Mouse (Mus musculus): ENCODE results near the gene Adat3. TPM values are rescaled to one million over a fixed set of nuclear protein-coding genes. Genes with fewer than 3 reads are reported as not detected.

The Adat3 gene
- 3.5 and 4.8 TPM in 2 replicates for polyA plus RNA-seq (2015; fragmentation: Nextera tagmentation; extraction: Ambion mirVana)

GRCm38 (mm10) chr10:80602698-80603325 is at the start of gene Adat3, which contains the start of gene Scamp4:
Adat3 (plus strand) TSS chr10:80602880.
Scamp4 (plus strand) TSS chr10:80602872.
- peak; percentile 97 for ATAC-seq
- TF ChIP-seq EP300 (IDR thresholded peaks at IDR 0.05) (no peak), CTCF (IDR thresholded peaks at IDR 0.05) (0 out of 2 replicates have a peak, but pooled peaks have one; percentile 6)
- peak within 1 kb of the TSS; percentile 55 for H3K4me2 ChIP-seq (replicated peaks; ENCODE audit: low read depth, low read length)

GRCm38 (mm10) chr10:80553575-80553974 is 49.1 kb upstream of the Adat3 start:
- Histone ChIP-seq H3K9me3 (ENCODE audit: low read length) (no peaks in the 10 kb centered on the region), H3K27ac (ENCODE audit: low read length) (no peak overlapping the region), H3K36me3 (ENCODE audit: insufficient read depth, low read length) (peaks cover 8% of the 10 kb centered on the region; the same call in 1 of the 2 replicates), H3K4me1 (ENCODE audit: insufficient read depth, low read depth, low read length) (peaks cover 11% of the 10 kb centered on the region; the same call in 1 of the 2 replicates), H3K27me3 (replicated peaks; ENCODE audit: insufficient read depth, low read length) (no peaks in the 10 kb centered on the region), H3K4me3 (ENCODE audit: low read depth, low read length) (no peak overlapping the region), H3K9ac (replicated peaks; ENCODE audit: low read depth) (no peak overlapping the region), H3K4me2 (replicated peaks; ENCODE audit: low read depth, low read length) (no peak overlapping the region)
- TF ChIP-seq EP300 (IDR thresholded peaks at IDR 0.05) (no peak), CTCF (IDR thresholded peaks at IDR 0.05) (no peak)
- 83% methylated on average over 8 of the region's 8 CpGs for WGBS
- DNase-seq (ENCODE audit: low spot score) (no peak), ATAC-seq (no peak)

More at GRCm38 (mm10) chr10:80602698-80603325, at the start of gene Adat3, which contains the start of gene Scamp4:
- DNase-seq (ENCODE audit: low spot score) = peak; percentile 97
- H3K9me3 ChIP-seq (ENCODE audit: low read length) = no peaks in the 10 kb centered on the region
- H3K27me3 ChIP-seq (replicated peaks; ENCODE audit: insufficient read depth, low read length) = no peaks in the 10 kb centered on the region
- peaks cover 6% of the 10 kb centered on the region; the same call in 1 of the 2 replicates for H3K36me3 ChIP-seq (ENCODE audit: insufficient read depth, low read length)
- H3K4me3 ChIP-seq (ENCODE audit: low read depth, low read length) = peak within 1 kb of the TSS; percentile 75
- H3K9ac ChIP-seq (replicated peaks; ENCODE audit: low read depth) = peak within 1 kb of the TSS; percentile 1
- 0% methylated on average over 51 of the region's 54 CpGs for WGBS
- H3K27ac ChIP-seq (ENCODE audit: low read length) = peak within 1 kb of the TSS; percentile 82
- peaks cover 12% of the 10 kb centered on the region; the same call in 1 of the 2 replicates for H3K4me1 ChIP-seq (ENCODE audit: insufficient read depth, low read depth, low read length)

GRCm38 (mm10) chr10:80553997-80554396 is 48.7 kb upstream of the Adat3 start:
- H3K4me2 ChIP-seq (replicated peaks; ENCODE audit: low read depth, low read length) = no peak overlapping the region
- no peaks in the 10 kb centered on the region for H3K9me3 ChIP-seq (ENCODE audit: low read length)
- DNase-seq (ENCODE audit: low spot score) (no peak), ATAC-seq (no peak)
- H3K4me1 ChIP-seq (ENCODE audit: insufficient read depth, low read depth, low read length) = peaks cover 11% of the 10 kb centered on the region; the same call in 1 of the 2 replicates
- no peak overlapping the region for H3K27ac ChIP-seq (ENCODE audit: low read length)
- H3K9ac ChIP-seq (replicated peaks; ENCODE audit: low read depth) = no peak overlapping the region
- WGBS = 86% methylated on average over 6 of the region's 6 CpGs
- H3K27me3 ChIP-seq (replicated peaks; ENCODE audit: insufficient read depth, low read length) = no peaks in the 10 kb centered on the region
- TF ChIP-seq EP300 (IDR thresholded peaks at IDR 0.05) = no peak
- no peak for TF ChIP-seq CTCF (IDR thresholded peaks at IDR 0.05)
- H3K4me3 ChIP-seq (ENCODE audit: low read depth, low read length) = no peak overlapping the region
- peaks cover 8% of the 10 kb centered on the region; the same call in 1 of the 2 replicates for H3K36me3 ChIP-seq (ENCODE audit: insufficient read depth, low read length)

GRCm38 (mm10) chr10:80557346-80557965 is 45.2 kb upstream of the Adat3 start:
- Histone ChIP-seq H3K9ac (replicated peaks; ENCODE audit: low read depth) (no peak overlapping the region), H3K27ac (ENCODE audit: low read length) (peak overlapping the region; percentile 59), H3K27me3 (replicated peaks; ENCODE audit: insufficient read depth, low read length) (no peaks in the 10 kb centered on the region), H3K9me3 (ENCODE audit: low read length) (no peaks in the 10 kb centered on the region), H3K4me2 (replicated peaks; ENCODE audit: low read depth, low read length) (no peak overlapping the region), H3K4me1 (ENCODE audit: insufficient read depth, low read depth, low read length) (peaks cover 23% of the 10 kb centered on the region; the same call in 1 of the 2 replicates), H3K36me3 (ENCODE audit: insufficient read depth, low read length) (no peaks in the 10 kb centered on the region), H3K4me3 (ENCODE audit: low read depth, low read length) (no peak overlapping the region)
- TF ChIP-seq CTCF (IDR thresholded peaks at IDR 0.05) (peak; percentile 86), EP300 (IDR thresholded peaks at IDR 0.05) (no peak)
- WGBS = 20% methylated on average over 5 of the region's 5 CpGs
- ATAC-seq = peak; percentile 60
- peak; percentile 81 for DNase-seq (ENCODE audit: low spot score)

- TF ChIP-seq CTCF (IDR thresholded peaks at IDR 0.05) (no peak), EP300 (IDR thresholded peaks at IDR 0.05) (no peak)
- H3K27me3 ChIP-seq (replicated peaks; ENCODE audit: insufficient read depth, low read length) = no peaks in the 10 kb centered on the region
- no peaks in the 10 kb centered on the region for H3K36me3 ChIP-seq (ENCODE audit: insufficient read depth, low read length)
- peaks cover 23% of the 10 kb centered on the region; the same call in 1 of the 2 replicates for H3K4me1 ChIP-seq (ENCODE audit: insufficient read depth, low read depth, low read length)
- WGBS = 89% methylated on average over 7 of the region's 7 CpGs
- DNase-seq (ENCODE audit: low spot score) = no peak
- no peak for ATAC-seq
- no peaks in the 10 kb centered on the region for H3K9me3 ChIP-seq (ENCODE audit: low read length)
- H3K27ac ChIP-seq (ENCODE audit: low read length) = no peak overlapping the region
- no peak overlapping the region for H3K4me3 ChIP-seq (ENCODE audit: low read depth, low read length)
- no peak overlapping the region for H3K4me2 ChIP-seq (replicated peaks; ENCODE audit: low read depth, low read length)
- no peak overlapping the region for H3K9ac ChIP-seq (replicated peaks; ENCODE audit: low read depth)
These were observed 43.2 kb upstream of the Adat3 start for GRCm38 (mm10) chr10:80559431-80559830.

- no peak overlapping the region for H3K27ac ChIP-seq (ENCODE audit: low read length)
- DNase-seq (ENCODE audit: low spot score) (peak; percentile 50), ATAC-seq (no peak)
- H3K27me3 ChIP-seq (replicated peaks; ENCODE audit: insufficient read depth, low read length) = no peaks in the 10 kb centered on the region
- no peak for TF ChIP-seq CTCF (IDR thresholded peaks at IDR 0.05)
- no peak for TF ChIP-seq EP300 (IDR thresholded peaks at IDR 0.05)
- H3K36me3 ChIP-seq (ENCODE audit: insufficient read depth, low read length) = no peaks in the 10 kb centered on the region
- peak overlapping the region; percentile 93 for H3K9ac ChIP-seq (replicated peaks; ENCODE audit: low read depth)
- WGBS = 1% methylated on average over 13 of the region's 13 CpGs
- peak overlapping the region; percentile 99 for H3K4me3 ChIP-seq (ENCODE audit: low read depth, low read length)
- H3K4me1 ChIP-seq (ENCODE audit: insufficient read depth, low read depth, low read length) = peaks cover 23% of the 10 kb centered on the region; the same call in 1 of the 2 replicates
- no peaks in the 10 kb centered on the region for H3K9me3 ChIP-seq (ENCODE audit: low read length)
- peak overlapping the region; percentile 79 for H3K4me2 ChIP-seq (replicated peaks; ENCODE audit: low read depth, low read length)
These were observed 42.1 kb upstream of the Adat3 start for GRCm38 (mm10) chr10:80560621-80561020.

Data from lung, postnatal 0 days (tissue).